Mouse (Mus musculus) embryonic facial prominence, embryonic 15.5 days (tissue): Measurements from ENCODE around the gene Vps11. TPM values are rescaled to one million over a fixed set of nuclear protein-coding genes. Genes with fewer than 3 reads are reported as not detected.
A peak's percentile ranks its signal among the peaks of the same experiment; 100 is the strongest.
"Not testable (repeated sequence)": the region's sequence is repeated elsewhere in the genome, so short reads cannot be mapped to it uniquely, and the experiment has no call there.

Experiments
- ATAC-seq: fragments of 200-750 bp; cut with Nextera tagmentation; 2 replicates; pipeline ENCODE4 v1.8.0; 2017; ENCODE audit warnings: low read depth, moderate TSS enrichment; ENCODE audit not compliant: insufficient number of reproducible peaks, low FRiP score, low TSS enrichment
- H3K27ac ChIP-seq: fragments of 300-500 bp; sonication (generic); replicated peaks from 2 replicates; pipeline ENCODE4 v1.5.1; 2015; ENCODE audit warnings: mild to moderate bottlenecking, inconsistent platforms
- H3K27me3 ChIP-seq: fragments of 300-500 bp; sonication (generic); 2 replicates; pipeline ENCODE4 v1.6.1; 2015; ENCODE audit warnings: inconsistent platforms
- H3K36me3 ChIP-seq: fragments of 300-500 bp; sonication (generic); 2 replicates; pipeline ENCODE4 v1.6.1; 2015; ENCODE audit warnings: mild to moderate bottlenecking, inconsistent platforms
- H3K4me1 ChIP-seq: fragments of 300-500 bp; sonication (generic); 2 replicates; pipeline ENCODE4 v1.6.1; 2015; ENCODE audit warnings: inconsistent platforms
- H3K4me2 ChIP-seq: fragments of 300-500 bp; sonication (generic); replicated peaks from 2 replicates; pipeline ENCODE4 v1.6.1; 2015; ENCODE audit warnings: mild to moderate bottlenecking, inconsistent platforms
- H3K4me3 ChIP-seq: fragments of 300-500 bp; sonication (generic); replicated peaks from 2 replicates; pipeline ENCODE4 v1.5.1; 2015; ENCODE audit warnings: mild to moderate bottlenecking, inconsistent platforms
- H3K9ac ChIP-seq: fragments of 300-500 bp; sonication (generic); 2 replicates; pipeline ENCODE4 v1.6.1; 2015; ENCODE audit warnings: inconsistent platforms
- H3K9me3 ChIP-seq: fragments of 300-500 bp; sonication (generic); replicated peaks from 2 replicates; pipeline ENCODE4 v1.6.1; 2016; ENCODE audit warnings: inconsistent platforms
- WGBS: fragments of 180-500 bp; shearing (Covaris S2); methylation state at CpG from one replicate; pipeline ENCODE4 v1.1.7; 2015; 5-methylcytosine and 5-hydroxymethylcytosine counted together
- polyA plus RNA-seq: library from polyadenylated mRNA; unstranded; fragments of >200 nt; fragmentation: Nextera tagmentation; extraction: Ambion mirVana; gene quantifications from 2 replicates; pipeline ENCODE4 v1.2.1, GENCODE M21; 2015

Gene Vps11
- polyA plus RNA-seq, 1 experiment from 2014 or later = 30.3 TPM

GRCm38 (mm10) chr9:44373386-44373785 is 11.9 kb upstream of the Vps11 start:
- Histone ChIP-seq H3K27me3 (no peaks in the 10 kb centered on the region), H3K36me3 (no peaks in the 10 kb centered on the region)
- ATAC-seq = no peak

GRCm38 (mm10) chr9:44364480-44364879 is 3.0 kb upstream of the Vps11 start:
- H3K4me1 ChIP-seq = peaks cover 8% of the 10 kb centered on the region
- H3K27me3 ChIP-seq = no peaks in the 10 kb centered on the region
- H3K36me3 ChIP-seq = peaks cover 4% of the 10 kb centered on the region; the same call in 1 of the 2 replicates
- no peak overlapping the region for H3K4me2 ChIP-seq
- H3K9ac ChIP-seq = no peak overlapping the region
- no peak overlapping the region for H3K4me3 ChIP-seq
- ATAC-seq = no peak
- H3K9me3 ChIP-seq = no peaks in the 10 kb centered on the region
- WGBS = 60% methylated on average over 3 of the region's 3 CpGs
- no peak overlapping the region for H3K27ac ChIP-seq

More at GRCm38 (mm10) chr9:44373386-44373785, 11.9 kb upstream of the Vps11 start:
- Histone ChIP-seq H3K4me2 (no peak overlapping the region), H3K9ac (no peak overlapping the region), H3K4me3 (no peak overlapping the region), H3K27ac (no peak overlapping the region), H3K4me1 (no peaks in the 10 kb centered on the region; the same call in 1 of the 2 replicates), H3K9me3 (no peaks in the 10 kb centered on the region)

- peak overlapping the region; percentile 76 for H3K4me2 ChIP-seq
- not testable (repeated sequence) for H3K9me3 ChIP-seq, H3K9ac ChIP-seq, H3K4me1 ChIP-seq, ATAC-seq, H3K27me3 ChIP-seq
- peak overlapping the region; percentile 73 for H3K4me3 ChIP-seq
- H3K27ac ChIP-seq = peak overlapping the region; percentile 82
- 38% methylated on average over 4 of the region's 4 CpGs for WGBS
- H3K36me3 ChIP-seq = peaks cover 24% of the 10 kb centered on the region
Observed at GRCm38 (mm10) chr9:44361931-44362330, 461 bp upstream of the Vps11 start.

GRCm38 (mm10) chr9:44357207-44357606 is 4.3 kb downstream of the Vps11 start:
- Histone ChIP-seq H3K9me3 (no peaks in the 10 kb centered on the region), H3K27me3 (no peaks in the 10 kb centered on the region), H3K4me3 (no peak overlapping the region), H3K36me3 (peaks cover 71% of the 10 kb centered on the region), H3K4me1 (peaks cover 8% of the 10 kb centered on the region), H3K27ac (no peak overlapping the region), H3K4me2 (no peak overlapping the region), H3K9ac (no peak overlapping the region)
- ATAC-seq = no peak
- 75% methylated on average over 4 of the region's 4 CpGs for WGBS

GRCm38 (mm10) chr9:44353142-44353541 is 8.3 kb downstream of the Vps11 start:
- Histone ChIP-seq H3K4me1 (no peaks in the 10 kb centered on the region), H3K36me3 (peaks cover 95% of the 10 kb centered on the region), H3K27ac (no peak overlapping the region), H3K27me3 (no peaks in the 10 kb centered on the region), H3K4me2 (no peak overlapping the region), H3K9ac (no peak overlapping the region), H3K4me3 (no peak overlapping the region), H3K9me3 (no peaks in the 10 kb centered on the region)
- 95% methylated on average over 6 of the region's 6 CpGs for WGBS
- ATAC-seq = no peak

GRCm38 (mm10) chr9:44352337-44352736 is 9.1 kb downstream of the Vps11 start:
- no peak overlapping the region for H3K4me2 ChIP-seq
- H3K4me1 ChIP-seq = no peaks in the 10 kb centered on the region
- no peaks in the 10 kb centered on the region for H3K27me3 ChIP-seq
- WGBS = 91% methylated on average over 10 of the region's 10 CpGs
- H3K9ac ChIP-seq = no peak overlapping the region
- no peaks in the 10 kb centered on the region for H3K9me3 ChIP-seq
- no peak overlapping the region for H3K27ac ChIP-seq
- no peak for ATAC-seq
- peaks cover 96% of the 10 kb centered on the region for H3K36me3 ChIP-seq
- H3K4me3 ChIP-seq = no peak overlapping the region

GRCm38 (mm10) chr9:44351396-44351795 is 10.1 kb downstream of the Vps11 start:
- Histone ChIP-seq H3K9ac (no peak overlapping the region), H3K4me2 (no peak overlapping the region), H3K27ac (no peak overlapping the region), H3K27me3 (no peaks in the 10 kb centered on the region), H3K4me1 (no peaks in the 10 kb centered on the region), H3K36me3 (peaks cover 97% of the 10 kb centered on the region), H3K4me3 (no peak overlapping the region), H3K9me3 (no peaks in the 10 kb centered on the region)
- 92% methylated on average over 4 of the region's 4 CpGs for WGBS
- ATAC-seq = no peak

- Histone ChIP-seq H3K4me3 (no peak overlapping the region), H3K4me1 (no peaks in the 10 kb centered on the region), H3K36me3 (peaks cover 70% of the 10 kb centered on the region), H3K27me3 (no peaks in the 10 kb centered on the region), H3K9ac (no peak overlapping the region), H3K4me2 (no peak overlapping the region), H3K9me3 (no peaks in the 10 kb centered on the region), H3K27ac (no peak overlapping the region)
- WGBS = 94% methylated on average over 4 of the region's 4 CpGs
- no peak for ATAC-seq
Observed at GRCm38 (mm10) chr9:44348546-44348945, 12.9 kb downstream of the Vps11 start.

- WGBS = 86% methylated on average over 4 of the region's 4 CpGs
Observed at GRCm38 (mm10) chr9:44347621-44348020, 13.8 kb downstream of the Vps11 start.

GRCm38 (mm10) chr9:44347166-44347565 is 14.3 kb downstream of the Vps11 start:
- Histone ChIP-seq H3K9ac (no peak overlapping the region), H3K4me1 (peaks cover 13% of the 10 kb centered on the region), H3K36me3 (peaks cover 56% of the 10 kb centered on the region), H3K9me3 (no peaks in the 10 kb centered on the region), H3K4me3 (no peak overlapping the region), H3K27ac (no peak overlapping the region), H3K4me2 (no peak overlapping the region), H3K27me3 (no peaks in the 10 kb centered on the region)
- 91% methylated on average over 9 of the region's 9 CpGs for WGBS
- no peak for ATAC-seq

More at GRCm38 (mm10) chr9:44347621-44348020, 13.8 kb downstream of the Vps11 start:
- no peak for ATAC-seq
- Histone ChIP-seq H3K27ac (no peak overlapping the region), H3K27me3 (no peaks in the 10 kb centered on the region), H3K9ac (no peak overlapping the region), H3K9me3 (no peaks in the 10 kb centered on the region), H3K4me2 (no peak overlapping the region), H3K4me1 (peaks cover 8% of the 10 kb centered on the region), H3K4me3 (no peak overlapping the region), H3K36me3 (peaks cover 60% of the 10 kb centered on the region)

GRCm38 (mm10) chr9:44345570-44346433 is 15.7 kb downstream of the Vps11 start:
- Histone ChIP-seq H3K4me1 (peaks cover 15% of the 10 kb centered on the region), H3K4me2 (no peak overlapping the region), H3K27me3 (no peaks in the 10 kb centered on the region), H3K9ac (no peak overlapping the region), H3K4me3 (no peak overlapping the region), H3K36me3 (peaks cover 49% of the 10 kb centered on the region), H3K9me3 (no peaks in the 10 kb centered on the region), H3K27ac (no peak overlapping the region)
- WGBS = 89% methylated on average over 6 of the region's 6 CpGs
- no peak for ATAC-seq
